24 mouse cellular contexts compared by ENCODE assay signal in the genomic region with DNA sequence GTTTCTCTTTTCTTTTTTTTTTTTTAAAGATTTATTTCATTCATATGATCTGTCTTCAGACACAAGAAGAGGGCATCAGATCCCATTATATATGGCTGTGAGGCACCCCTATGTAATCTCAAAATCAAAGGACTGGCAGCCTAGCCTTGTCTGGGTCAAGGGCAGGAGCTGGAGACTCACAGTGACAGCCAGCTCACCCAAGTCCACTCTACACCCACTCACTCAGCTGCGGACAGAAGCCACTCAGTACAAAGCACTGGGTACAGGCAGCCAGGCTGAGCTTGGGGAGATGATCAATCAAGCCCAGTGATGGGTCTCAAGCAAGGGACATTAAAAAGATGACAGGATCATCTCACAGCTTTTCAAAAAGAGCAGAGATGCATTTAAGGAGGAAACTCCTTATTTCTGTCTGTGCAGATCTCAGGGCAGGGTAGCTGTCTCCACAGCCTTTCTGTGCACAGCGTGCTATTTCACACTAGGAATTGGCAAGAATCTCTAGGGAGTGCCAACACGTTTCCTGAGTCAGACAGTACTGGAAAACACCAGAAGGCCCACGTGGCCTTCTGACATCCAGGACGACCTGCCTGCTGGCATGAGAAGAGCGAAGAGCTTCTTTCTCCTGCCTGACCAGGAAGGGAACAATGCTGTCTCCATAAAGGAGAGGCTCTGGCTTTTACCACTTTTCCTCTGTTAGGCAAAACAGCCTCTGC. TPM values are rescaled to one million over a fixed set of nuclear protein-coding genes. Genes with fewer than 3 reads are reported as not detected.
DNase-seq lines count a peak whose midpoint lies in the region; ATAC-seq and TF ChIP-seq lines count a peak whose summit lies in the region.
"Had no signal": no experiment of that assay in that cellular context is flagged by ENCODE, and none has a peak within 500 bp of the region (broad histone marks: within the 10 kb centered on the region; RNA-seq: fewer than 3 reads in every experiment).

No protein-coding gene starts in this region.

- no peak overlapping the region for H3K4me3 ChIP-seq in forebrain, postnatal 0 days (ENCODE audit: low read depth, low read length)
- no peak overlapping the region for H3K4me3 ChIP-seq in forebrain, embryonic 13.5 days
- H3K4me3 ChIP-seq in heart, adult 2 months = no peak overlapping the region
- no peak overlapping the region for H3K4me3 ChIP-seq in heart, embryonic 10.5 days
- H3K4me3 ChIP-seq: hindbrain, embryonic 15.5 days; limb, embryonic 13.5 days; lung, embryonic 15.5 days had no signal

- TF ChIP-seq EP300 in heart, adult 2 months (IDR thresholded peaks at IDR 0.05; ENCODE audit: insufficient read depth, low read depth, low read length) = 0 out of 2 replicates have a peak, but pooled peaks have one; percentile 47

- no peaks in the 10 kb centered on the region for H3K4me1 ChIP-seq in forebrain, postnatal 0 days (ENCODE audit: insufficient read depth)
- H3K4me1 ChIP-seq in forebrain, embryonic 13.5 days = no peaks in the 10 kb centered on the region
- no peaks in the 10 kb centered on the region for H3K4me1 ChIP-seq in heart, adult 2 months (ENCODE audit: control insufficient read depth, insufficient read depth, low read length)
- no peaks in the 10 kb centered on the region for H3K4me1 ChIP-seq in heart, embryonic 10.5 days
- H3K4me1 ChIP-seq: hindbrain, embryonic 15.5 days; limb, embryonic 13.5 days; lung, embryonic 15.5 days had no signal

- H3K27me3 ChIP-seq in forebrain, postnatal 0 days (ENCODE audit: insufficient read depth, low read length) = no peaks in the 10 kb centered on the region
- H3K27me3 ChIP-seq in forebrain, embryonic 13.5 days = no peaks in the 10 kb centered on the region
- H3K27me3 ChIP-seq in heart, adult 2 months (ENCODE audit: control insufficient read depth, insufficient read depth, low read length) = no peaks in the 10 kb centered on the region
- H3K27me3 ChIP-seq in heart, embryonic 10.5 days (ENCODE audit: insufficient read depth, poor library complexity, severe bottlenecking) = no peaks in the 10 kb centered on the region
- H3K27me3 ChIP-seq: hindbrain, embryonic 15.5 days; limb, embryonic 13.5 days; lung, embryonic 15.5 days; Patski had no signal

- WGBS in forebrain, postnatal 0 days = 71% methylated on average over 6 of the region's 6 CpGs
- 87% methylated on average over 6 of the region's 6 CpGs for WGBS in forebrain, embryonic 13.5 days
- WGBS in heart, adult 2 months = 37% methylated on average over 6 of the region's 6 CpGs
- WGBS in heart, embryonic 10.5 days = 86% methylated on average over 6 of the region's 6 CpGs

- H3K27ac ChIP-seq in forebrain, postnatal 0 days (ENCODE audit: low read depth, low read length) = no peak overlapping the region
- no peak overlapping the region for H3K27ac ChIP-seq in forebrain, embryonic 13.5 days
- H3K27ac ChIP-seq in heart, adult 2 months = peak overlapping the region; percentile 58
- H3K27ac ChIP-seq in heart, embryonic 10.5 days = no peak overlapping the region
- H3K27ac ChIP-seq: hindbrain, embryonic 15.5 days; limb, embryonic 13.5 days; lung, embryonic 15.5 days had no signal

- intact Hi-C loops in heart, adult 2 months (cut with DNase I) = no loop called here

- H3K9ac ChIP-seq in forebrain, postnatal 0 days = no peak overlapping the region
- H3K9ac ChIP-seq in forebrain, embryonic 13.5 days = no peak overlapping the region
- H3K9ac ChIP-seq in heart, adult 2 months (ENCODE audit: low read depth, low read length) = no peak overlapping the region
- H3K9ac ChIP-seq: hindbrain, embryonic 15.5 days; limb, embryonic 13.5 days; lung, embryonic 15.5 days had no signal

- no peak overlapping the region for H3K4me2 ChIP-seq in forebrain, postnatal 0 days (ENCODE audit: low read depth)
- no peak overlapping the region for H3K4me2 ChIP-seq in forebrain, embryonic 13.5 days
- H3K4me2 ChIP-seq: hindbrain, embryonic 15.5 days; limb, embryonic 13.5 days; liver, embryonic 11.5 days; lung, embryonic 15.5 days; midbrain, embryonic 11.5 days had no signal

- TF ChIP-seq CTCF in forebrain, postnatal 0 days (IDR thresholded peaks at IDR 0.05; ENCODE audit: low read depth) = no peak
- TF ChIP-seq CTCF in heart, adult 2 months (IDR thresholded peaks at IDR 0.05) = no peak

- H3K9me3 ChIP-seq in forebrain, postnatal 0 days (ENCODE audit: low read length) = no peaks in the 10 kb centered on the region
- H3K9me3 ChIP-seq in forebrain, embryonic 13.5 days (replicated peaks) = no peaks in the 10 kb centered on the region
- H3K9me3 ChIP-seq in heart, embryonic 10.5 days = no peaks in the 10 kb centered on the region
- H3K9me3 ChIP-seq: hindbrain, embryonic 15.5 days; limb, embryonic 13.5 days; lung, embryonic 15.5 days had no signal

- peak; percentile 34; the same call in 1 of the 2 replicates for ATAC-seq in forebrain, postnatal 0 days
- no peak for ATAC-seq in forebrain, embryonic 13.5 days
- ATAC-seq: forebrain, embryonic 14.5 days; inflammation-experienced regulatory T-cells, adult 6 months; midbrain, embryonic 16.5 days; Patski had no signal

- DNase-seq in forebrain, postnatal 0 days = no peak
- peak in 1 of 2 experiments; percentile 42 for DNase-seq in heart, adult 2 months
- DNase-seq in heart, embryonic 10.5 days (ENCODE audit: low spot score) = no peak
- DNase-seq in adrenal gland, adult 2 months = peak; percentile 84
- peak; percentile 61 to 69 for DNase-seq in adrenal gland, postnatal 36 days
- no peak for DNase-seq in right cerebral cortex, postnatal 14 days
- DNase-seq: cerebellum, adult 9-10 months; cerebellum, postnatal 36 days; gastrocnemius, postnatal 14 days; heart, postnatal 4 days; kidney, adult 11 months; kidney, postnatal 25 days; right cerebral cortex, adult 18-20 months; thymus, postnatal 4 days had no signal

- H3K79me2 ChIP-seq in heart, adult 2 months (replicated peaks; ENCODE audit: control insufficient read depth, insufficient read depth, low read length) = no peaks in the 10 kb centered on the region

- H3K36me3 ChIP-seq in forebrain, postnatal 0 days (ENCODE audit: insufficient read depth) = peaks cover 64% of the 10 kb centered on the region
- H3K36me3 ChIP-seq in forebrain, embryonic 13.5 days (ENCODE audit: poor library complexity, severe bottlenecking) = peaks cover 93% of the 10 kb centered on the region
- peaks cover 5% of the 10 kb centered on the region for H3K36me3 ChIP-seq in heart, adult 2 months (ENCODE audit: control insufficient read depth, insufficient read depth, low read length)
- H3K36me3 ChIP-seq in heart, embryonic 10.5 days = peaks cover 91% of the 10 kb centered on the region

- TF ChIP-seq POLR2A in heart, adult 2 months (IDR thresholded peaks at IDR 0.05; ENCODE audit: insufficient read depth, low read depth, low read length) = no peak

RNA-seq across cellular contexts. Expression of gene Ankrd10, which starts 21.3 kb away (rescaled TPM):
- total RNA-seq in forebrain, postnatal 0 days (2014; rRNA removed) = 123 and 141 TPM in 2 replicates
- 79.6 and 89.2 TPM in 2 replicates for polyA plus RNA-seq in forebrain, postnatal 0 days (2015; fragmentation: Nextera tagmentation; extraction: Ambion mirVana)
- 113 and 117 TPM in 2 replicates for polyA plus RNA-seq in forebrain, embryonic 13.5 days (2015; fragmentation: Nextera tagmentation; extraction: Ambion mirVana)
- 10 to 100 TPM; 19.3 to 21.5 TPM for total RNA-seq in heart, adult 2 months (2021)
- polyA plus RNA-seq in heart, adult 2 months (2012; rRNA removed) = 39.9 and 57.5 TPM in 2 replicates
- 69.4 and 91.2 TPM in 2 replicates for polyA plus RNA-seq in heart, embryonic 10.5 days (2016; fragmentation: Nextera tagmentation; extraction: Ambion mirVana)
- total RNA-seq in adrenal gland, adult 2 months (2021) = 10 to 100 TPM; 36.0 to 44.7 TPM
- polyA plus RNA-seq in adrenal gland, adult 2 months (2012; rRNA removed) = 73.3 and 75.3 TPM in 2 replicates
- 10 to 100 TPM; 48.9 to 52.6 TPM for total RNA-seq in adrenal gland, postnatal 36 days (2021)

RNA-seq across cellular contexts. Expression of gene Ing1, which starts 58.9 kb away (rescaled TPM):
- total RNA-seq in forebrain, postnatal 0 days (2014; rRNA removed) = 30.8 and 34.7 TPM in 2 replicates
- polyA plus RNA-seq in forebrain, postnatal 0 days (2015; fragmentation: Nextera tagmentation; extraction: Ambion mirVana) = 43.5 and 49.9 TPM in 2 replicates
- 43.5 and 47.3 TPM in 2 replicates for polyA plus RNA-seq in forebrain, embryonic 13.5 days (2015; fragmentation: Nextera tagmentation; extraction: Ambion mirVana)
- 10 to 100 TPM; 19.9 to 26.9 TPM for total RNA-seq in heart, adult 2 months (2021)
- 9.6 and 13.1 TPM in 2 replicates for polyA plus RNA-seq in heart, adult 2 months (2012; rRNA removed)
- polyA plus RNA-seq in heart, embryonic 10.5 days (2016; fragmentation: Nextera tagmentation; extraction: Ambion mirVana) = 21.8 and 27.7 TPM in 2 replicates
- total RNA-seq in adrenal gland, adult 2 months (2021) = 10 to 100 TPM; 36.2 to 40.3 TPM
- 8.8 and 9.8 TPM in 2 replicates for polyA plus RNA-seq in adrenal gland, adult 2 months (2012; rRNA removed)
- 10 to 100 TPM; 36.1 to 43.7 TPM for total RNA-seq in adrenal gland, postnatal 36 days (2021)

Comparison
In these comparisons a context has a peak if more than half of its experiments do, and no peak if none do; other contexts are left out.
1. DNase-seq: peak in adrenal gland, adult 2 months (single experiment) and adrenal gland, postnatal 36 days (2 of 2); none in forebrain, postnatal 0 days (single experiment), heart, embryonic 10.5 days (single experiment) and right cerebral cortex, postnatal 14 days (single experiment).